Mouse (Mus musculus): ENCODE data around the gene Atg4b. TPM values are rescaled to one million over a fixed set of nuclear protein-coding genes. Genes with fewer than 3 reads are reported as not detected.

The Atg4b gene
- polyA plus RNA-seq, 1 experiment from 2014 or later = 96.9 TPM

Other genes with a start within 250 kb of the Atg4b start
- gene Farp2, start 239.4 kb upstream of the Atg4b start, polyA plus RNA-seq (2015; fragmentation: Nextera tagmentation; extraction: Ambion mirVana) = 2.7 and 3.5 TPM in 2 replicates
- gene Stk25, start 92.8 kb upstream of the Atg4b start, polyA plus RNA-seq (2015; fragmentation: Nextera tagmentation; extraction: Ambion mirVana) = 222 and 245 TPM in 2 replicates
- gene Bok, start 65.8 kb upstream of the Atg4b start, polyA plus RNA-seq (2015; fragmentation: Nextera tagmentation; extraction: Ambion mirVana) = 65.3 and 75.9 TPM in 2 replicates
- gene Thap4, start 3.4 kb downstream of the Atg4b start, polyA plus RNA-seq (2015; fragmentation: Nextera tagmentation; extraction: Ambion mirVana) = 38.0 and 43.2 TPM in 2 replicates
- gene Dtymk, start 50.4 kb downstream of the Atg4b start, polyA plus RNA-seq (2015; fragmentation: Nextera tagmentation; extraction: Ambion mirVana) = 234 and 245 TPM in 2 replicates
- 14.2 and 15.8 TPM in 2 replicates for gene Ing5, start 52.5 kb downstream of the Atg4b start, polyA plus RNA-seq (2015; fragmentation: Nextera tagmentation; extraction: Ambion mirVana)
- 14.7 and 15.0 TPM in 2 replicates for gene D2hgdh, start 73.4 kb downstream of the Atg4b start, polyA plus RNA-seq (2015; fragmentation: Nextera tagmentation; extraction: Ambion mirVana)
- not detected in 2 replicates for gene Gal3st2, start 109.8 kb downstream of the Atg4b start, polyA plus RNA-seq (2015; fragmentation: Nextera tagmentation; extraction: Ambion mirVana)
- gene Gal3st2b, start 166.8 kb downstream of the Atg4b start, polyA plus RNA-seq (2015; fragmentation: Nextera tagmentation; extraction: Ambion mirVana) = 0.06 TPM in 1 of 2 replicates, not detected in the other
- not detected in 2 replicates for gene Gal3st2c, start 239.0 kb downstream of the Atg4b start, polyA plus RNA-seq (2015; fragmentation: Nextera tagmentation; extraction: Ambion mirVana)

Data from forebrain, embryonic 13.5 days (tissue).